Mouse (Mus musculus) CD4-positive helper T cell, adult 2 months (primary cell): Measurements from ENCODE around the gene Lclat1.

Experiments
- DNase-seq: peaks from one replicate; pipeline ENCODE4 v3.0.0-alpha.2; 2012; ENCODE audit warnings: low read depth, missing footprints, low spot score

Lclat1 gene

DNA sequence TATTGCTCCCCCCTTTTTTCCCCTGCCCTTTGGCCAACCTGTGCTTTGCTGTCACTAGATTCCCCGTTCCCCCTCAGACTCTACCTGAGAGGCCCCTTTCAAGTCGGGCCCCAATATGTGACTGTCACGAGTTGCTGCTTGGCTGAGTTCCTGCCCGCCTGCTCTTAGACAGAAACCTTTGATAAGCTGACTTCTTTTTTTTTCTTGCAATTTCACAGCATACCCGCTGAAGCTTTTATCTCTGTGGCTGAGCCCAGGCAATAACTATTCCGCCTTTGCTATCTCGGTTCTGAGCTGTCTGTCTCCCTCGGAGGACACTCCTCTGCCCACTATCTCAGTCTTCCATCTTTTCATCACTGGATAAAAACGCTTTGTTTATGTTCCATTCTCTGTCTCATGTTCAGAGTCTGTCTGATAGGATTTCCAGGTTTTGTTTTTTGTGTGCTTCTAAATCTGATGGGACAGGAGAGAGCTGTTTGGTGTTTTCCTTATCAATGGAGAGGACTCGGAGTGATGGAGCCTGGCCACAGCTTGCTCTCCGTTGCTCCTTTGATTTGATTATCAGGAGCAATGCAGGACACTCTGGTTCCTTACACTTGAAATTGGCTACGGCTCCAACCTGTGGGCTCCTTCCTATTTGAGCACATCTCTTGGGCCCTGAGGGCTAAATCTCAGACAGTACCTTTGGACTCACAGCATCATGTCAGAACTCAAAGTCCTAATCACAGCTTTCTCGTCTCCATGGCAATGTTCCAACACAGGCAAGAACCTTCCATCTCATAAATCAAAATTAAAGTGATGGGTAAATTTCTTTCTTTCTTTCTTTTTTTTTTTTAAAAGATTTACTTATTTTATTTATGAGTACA lies 20.5 kb upstream of the Lclat1 start:
- peak; percentile 82 for DNase-seq

DNA sequence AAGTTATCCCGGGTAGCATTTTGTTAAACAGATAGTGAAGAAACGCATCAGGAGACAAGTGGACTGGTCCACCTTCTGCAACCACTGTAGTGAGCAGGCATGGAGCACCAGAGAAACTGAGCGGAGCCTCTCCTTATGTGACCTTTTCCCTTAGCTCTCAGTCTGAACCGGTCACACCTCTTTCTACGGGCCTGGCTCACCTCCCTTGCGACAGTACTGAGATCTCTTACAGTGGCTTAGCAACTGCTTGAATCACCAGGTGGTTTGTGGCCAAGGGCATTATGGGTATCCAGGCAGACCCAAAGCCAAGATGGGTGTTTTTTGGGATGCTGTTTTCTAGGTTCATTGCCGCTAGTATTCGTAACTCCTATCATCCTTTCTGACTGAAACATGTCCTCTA lies 16.4 kb upstream of the Lclat1 start:
- no peak for DNase-seq

DNA sequence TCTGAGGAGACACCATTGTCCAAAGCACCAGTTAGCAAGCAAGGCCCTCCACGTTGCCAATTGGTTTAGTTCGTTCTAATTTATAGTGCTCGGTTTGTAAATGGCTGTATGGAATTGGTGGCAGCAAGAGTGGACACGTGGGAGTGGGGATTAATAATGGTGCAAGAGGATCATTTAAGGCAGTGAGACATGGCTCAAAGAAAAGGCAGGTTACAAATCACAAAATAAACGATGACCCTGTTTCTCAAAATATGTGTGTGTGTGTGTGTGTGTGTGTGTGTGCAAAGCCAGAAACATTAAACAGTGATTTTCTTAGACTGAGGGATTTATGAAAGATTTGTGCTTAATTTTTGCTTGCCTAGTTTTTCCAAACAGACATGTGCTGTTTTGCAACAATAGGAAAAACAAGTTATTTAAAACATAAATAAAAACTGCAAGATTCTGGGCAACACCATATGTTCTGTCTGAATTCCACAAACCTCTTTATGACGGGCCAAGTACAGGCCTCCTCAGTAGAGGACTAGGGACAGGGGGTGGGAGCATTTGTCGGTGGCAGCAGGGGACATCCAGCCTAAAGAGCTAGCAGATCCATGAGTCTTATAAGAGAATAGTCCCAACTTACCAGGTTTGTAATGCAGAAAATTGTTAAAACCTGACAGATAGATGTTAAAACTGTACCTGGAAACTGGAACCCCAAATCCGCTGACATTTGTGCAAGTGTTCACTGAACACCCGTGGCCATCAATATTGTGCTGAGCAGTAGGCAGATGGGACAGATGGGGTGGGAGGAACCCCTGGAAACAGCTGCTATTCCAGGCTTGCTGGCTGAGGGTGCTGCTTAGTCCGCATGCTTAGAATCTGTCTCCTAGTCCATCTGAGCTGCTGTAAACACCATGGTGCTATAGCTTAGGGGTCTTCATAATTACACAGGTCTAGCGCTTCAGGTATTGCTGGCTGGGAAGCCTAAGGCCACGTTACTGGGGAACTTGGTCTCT lies 15.4 kb upstream of the Lclat1 start:
- no peak for DNase-seq

DNA sequence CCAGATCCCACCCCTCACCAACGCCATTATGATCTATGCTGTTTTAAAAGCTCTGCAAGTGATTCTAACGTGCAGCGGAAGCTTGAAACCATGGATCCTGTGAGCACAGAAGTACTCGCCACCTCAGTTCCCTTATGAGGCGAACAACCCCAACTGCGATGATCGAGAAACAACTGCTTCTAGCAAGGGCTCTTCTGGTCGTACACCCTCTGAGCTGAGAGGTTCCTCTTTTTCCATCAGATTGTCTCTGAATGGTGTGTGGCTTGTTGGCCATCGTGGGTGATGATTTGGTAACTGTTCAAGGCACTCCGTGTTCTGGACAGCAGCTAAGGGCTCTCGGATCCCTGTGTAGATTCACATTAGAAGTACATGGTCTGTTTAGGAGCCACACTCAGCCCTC lies 12.7 kb upstream of the Lclat1 start:
- DNase-seq: no peak

DNA sequence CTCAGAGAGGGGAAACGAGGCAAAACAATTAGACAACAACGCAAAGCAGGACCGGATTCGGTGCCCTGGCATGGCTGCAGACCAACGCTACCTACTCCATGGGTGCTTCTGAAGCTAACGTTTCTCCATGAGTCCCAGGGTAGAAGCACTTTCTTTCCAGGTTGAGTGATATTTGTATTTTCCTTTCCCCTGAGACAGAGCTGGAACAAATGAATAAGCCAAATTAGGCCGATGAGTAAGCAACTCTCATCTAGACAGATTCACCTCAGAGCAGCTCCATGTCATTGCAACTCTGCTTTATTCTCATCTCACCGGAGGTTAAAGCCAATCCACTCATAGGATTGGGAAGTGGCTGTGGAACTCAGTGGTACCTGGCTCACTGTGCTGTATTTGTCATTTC lies 12.2 kb upstream of the Lclat1 start:
- DNase-seq: no peak

DNA sequence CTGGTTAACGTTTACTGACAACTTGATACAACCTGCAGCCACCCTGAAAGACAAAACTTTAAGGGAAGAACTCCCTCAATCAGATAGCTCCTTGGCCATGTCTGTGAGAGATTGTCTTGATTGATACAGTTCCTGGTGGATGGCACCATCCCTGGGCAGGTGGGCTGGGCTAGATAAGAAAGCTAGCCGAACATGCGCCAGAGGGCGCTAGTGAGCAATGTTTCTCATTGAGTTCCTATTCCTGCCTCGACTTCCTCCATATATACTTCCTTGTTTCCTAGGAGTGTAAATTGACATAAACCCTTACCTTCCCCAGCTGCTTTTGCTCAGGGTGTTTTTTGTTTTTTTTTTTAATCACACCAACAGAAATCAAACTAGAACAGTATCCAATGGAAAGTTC lies 11.3 kb upstream of the Lclat1 start:
- peak; percentile 77 for DNase-seq

DNA sequence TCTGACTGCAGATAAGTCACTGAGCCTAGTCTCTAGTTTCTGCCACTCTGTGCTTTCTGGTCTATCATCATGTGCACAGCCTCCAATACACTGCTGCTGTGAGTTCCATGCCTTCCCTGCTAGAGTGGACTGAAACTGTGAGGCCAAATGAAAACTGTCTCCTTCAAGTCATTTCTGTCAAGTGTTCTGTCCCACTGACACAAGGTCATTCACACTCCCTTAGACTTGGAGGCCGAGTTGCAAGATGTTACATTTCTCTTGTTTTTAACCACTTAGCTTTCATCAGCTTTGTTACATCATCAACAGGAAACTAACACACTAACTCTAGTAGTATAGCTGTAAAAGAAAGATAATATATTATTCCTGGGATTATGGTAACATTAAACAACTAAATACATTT lies 9.1 kb upstream of the Lclat1 start:
- no peak for DNase-seq

DNA sequence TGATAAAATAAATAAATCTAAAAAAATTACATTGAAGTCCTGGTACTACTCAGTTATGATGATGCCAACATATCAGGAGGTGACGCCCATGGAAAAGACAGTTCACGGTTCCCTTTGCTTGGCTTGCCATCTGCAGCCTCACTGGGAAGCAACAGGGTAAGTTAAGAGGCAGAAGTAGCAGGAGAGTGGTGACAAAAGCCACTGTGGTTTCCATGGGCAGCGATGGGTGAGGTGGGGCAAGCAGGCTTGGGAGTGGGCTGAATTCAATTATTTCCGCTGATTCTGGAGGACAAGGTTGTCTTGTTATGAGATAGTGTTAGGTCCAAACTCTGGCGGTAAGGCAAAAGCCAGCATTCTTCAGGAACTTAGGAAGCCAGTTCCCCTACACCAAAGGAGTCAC lies 7.4 kb upstream of the Lclat1 start:
- no peak for DNase-seq

DNA sequence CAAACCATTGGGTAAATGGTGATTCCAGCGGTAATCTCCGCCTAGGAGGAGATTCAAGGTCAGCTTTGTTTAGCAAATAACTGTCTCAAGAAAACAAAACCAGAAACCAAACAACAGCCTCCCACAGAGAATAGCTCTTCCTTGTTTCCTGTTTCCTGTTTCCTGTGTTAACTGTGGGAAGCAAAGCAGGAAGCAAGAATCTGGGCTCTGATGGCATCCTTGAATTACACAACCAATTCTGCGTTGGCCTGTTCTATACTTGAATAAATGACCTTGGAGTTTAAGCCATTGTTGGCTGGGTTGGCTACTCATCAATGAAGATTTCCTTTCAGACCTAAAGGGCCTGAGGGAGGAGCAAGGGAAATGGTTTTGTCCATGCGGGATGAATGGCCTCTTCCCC lies 5.2 kb upstream of the Lclat1 start:
- no peak for DNase-seq

DNA sequence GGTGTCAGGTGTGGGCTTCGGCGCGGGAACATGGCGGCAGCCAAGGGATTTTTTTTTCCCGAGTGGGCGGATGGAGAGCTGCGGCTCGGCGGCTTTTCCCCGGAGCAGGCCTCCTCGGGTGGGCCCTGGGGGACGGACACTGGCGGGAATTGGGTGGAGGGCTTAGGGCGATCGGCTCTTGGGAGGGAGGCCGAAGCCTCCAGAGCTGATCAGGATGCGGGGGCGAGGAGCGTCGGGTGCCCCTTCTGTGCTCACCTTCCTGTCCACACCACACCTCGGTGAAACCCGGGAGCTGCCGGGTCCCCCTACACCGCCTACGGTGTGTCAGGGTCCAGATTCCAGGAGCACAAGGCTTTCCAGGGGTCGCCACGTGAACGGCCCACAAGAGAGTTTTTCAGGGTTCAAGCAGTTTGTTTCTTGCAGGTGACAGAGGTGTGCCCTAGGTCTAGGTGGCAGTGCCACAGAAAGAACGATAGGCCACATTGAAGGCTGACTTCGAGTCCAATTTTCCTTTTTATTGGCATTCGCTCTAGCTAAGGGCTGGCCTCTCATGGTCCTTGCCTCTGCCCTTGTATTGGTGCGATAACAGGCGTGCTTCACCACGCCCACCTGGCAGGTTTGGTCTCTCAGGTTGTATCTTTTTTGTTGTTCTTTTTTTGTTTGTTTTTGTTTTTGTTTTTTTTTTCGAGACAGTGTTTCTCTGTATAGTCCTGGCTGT lies 544 bp downstream of the Lclat1 start:
- DNase-seq: no peak

DNA sequence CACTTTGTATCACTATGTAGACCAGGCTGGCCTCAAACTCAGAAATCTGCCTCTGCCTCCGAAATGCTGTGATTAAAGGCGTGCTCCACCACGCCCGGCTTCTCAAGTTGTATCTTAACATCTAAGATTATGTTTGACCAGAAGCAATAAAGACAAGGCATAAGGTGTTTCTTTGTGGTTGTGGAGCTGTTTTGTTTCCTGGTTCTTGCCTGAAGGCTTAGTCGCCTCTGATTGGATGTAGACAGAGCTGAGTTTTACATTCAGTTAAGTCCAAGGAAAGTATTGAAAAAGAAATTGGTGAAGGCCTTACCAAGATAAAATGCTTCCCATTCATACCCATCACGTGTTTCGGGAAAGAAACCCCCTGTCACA lies 1.1 kb downstream of the Lclat1 start:
- no peak for DNase-seq

DNA sequence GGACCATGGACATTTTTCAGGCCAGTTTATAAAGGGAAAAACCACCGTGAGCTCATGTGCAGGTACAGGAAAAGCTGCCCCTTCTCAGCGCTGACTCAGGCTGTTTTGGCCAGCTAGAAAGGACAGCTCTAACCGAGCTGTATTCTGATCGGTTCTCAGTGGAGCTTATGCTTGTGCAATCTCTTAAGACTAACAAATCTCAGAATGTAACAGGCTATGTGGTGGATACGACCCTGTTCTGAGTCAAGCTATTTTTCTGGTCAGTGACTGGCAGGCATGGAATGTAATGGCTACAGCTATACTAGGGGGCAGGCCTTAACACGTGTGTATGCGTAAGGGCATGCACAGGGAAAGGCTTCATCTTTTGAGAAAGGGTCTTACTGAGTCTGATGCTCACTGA lies 4.3 kb downstream of the Lclat1 start:
- DNase-seq: no peak

DNA sequence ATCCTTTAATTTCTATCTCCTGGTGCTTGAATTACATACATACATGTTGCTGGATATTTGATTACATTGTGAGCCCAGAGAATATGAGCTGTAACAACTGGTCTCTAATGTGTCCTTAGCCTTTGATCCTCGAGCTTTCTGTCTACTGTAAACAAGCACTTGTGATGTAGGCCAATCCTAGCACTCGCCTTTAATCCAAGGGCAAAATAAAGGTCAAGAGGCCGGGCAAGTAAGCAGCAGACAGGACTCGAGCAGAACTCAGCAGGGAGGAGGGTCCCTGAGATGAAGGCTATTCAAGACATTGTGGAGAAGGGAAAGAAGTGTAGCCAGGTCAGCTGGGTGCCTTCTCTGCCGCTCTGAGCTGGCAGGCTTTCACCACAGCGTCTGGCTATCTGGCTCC lies 4.8 kb downstream of the Lclat1 start:
- DNase-seq: no peak

DNA sequence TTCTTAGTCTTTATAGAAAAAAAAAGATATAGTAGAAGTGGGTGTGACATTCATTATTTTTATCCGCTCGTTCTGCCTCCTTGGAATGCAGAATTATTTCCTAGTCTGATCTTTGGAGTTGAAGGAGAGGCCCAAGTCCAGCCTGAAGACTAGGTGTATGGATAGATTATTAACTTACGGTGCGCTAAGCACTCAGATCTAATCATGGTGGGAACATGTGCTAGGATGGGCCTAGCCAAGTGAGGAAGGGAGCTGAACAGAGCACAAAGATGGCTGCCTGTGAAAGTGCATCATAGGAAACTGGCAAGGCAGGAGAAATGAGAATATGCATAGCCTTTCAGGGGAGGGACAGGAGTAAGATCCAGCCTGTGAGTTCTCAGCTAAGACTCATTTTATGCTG lies 5.4 kb downstream of the Lclat1 start:
- no peak for DNase-seq

DNA sequence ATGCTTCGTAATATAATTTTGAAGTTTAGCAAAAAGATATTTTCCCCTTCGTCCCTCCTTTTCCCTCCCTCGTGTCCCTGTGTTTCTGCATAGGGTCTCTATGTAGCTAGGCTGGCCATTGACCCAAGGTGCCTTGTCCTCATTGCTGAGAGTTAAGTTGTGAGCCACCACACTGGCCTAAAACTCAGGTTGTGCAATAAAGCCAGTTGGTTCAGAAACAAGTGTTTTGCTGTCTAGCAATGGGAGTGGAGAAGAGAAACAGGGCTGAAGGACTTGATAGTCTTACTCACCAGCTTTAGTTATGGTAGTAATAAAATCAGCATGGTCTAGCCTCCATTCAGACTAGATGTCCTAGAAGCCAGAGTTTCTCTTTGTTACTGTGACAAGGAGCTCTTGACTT lies 10.3 kb downstream of the Lclat1 start:
- DNase-seq: no peak

DNA sequence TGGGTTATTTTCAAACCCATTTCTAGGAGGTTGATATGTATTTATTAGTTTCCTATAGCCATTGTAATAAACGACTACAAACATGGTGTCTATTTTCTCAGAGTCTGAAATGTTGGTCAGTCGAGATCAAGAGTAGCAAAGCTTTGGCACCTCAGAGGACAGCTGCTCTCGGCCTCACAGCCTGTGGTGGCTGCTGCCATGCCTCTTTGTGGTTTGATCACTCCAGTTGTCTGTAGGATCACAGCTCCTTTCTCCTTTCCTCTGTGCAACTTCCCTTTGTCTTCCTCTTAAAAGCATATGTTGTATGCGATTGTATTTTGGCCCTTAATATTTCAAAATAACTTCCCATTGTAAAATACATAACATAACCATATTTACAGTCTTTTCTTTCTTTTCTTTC lies 10.9 kb downstream of the Lclat1 start:
- no peak for DNase-seq

DNA sequence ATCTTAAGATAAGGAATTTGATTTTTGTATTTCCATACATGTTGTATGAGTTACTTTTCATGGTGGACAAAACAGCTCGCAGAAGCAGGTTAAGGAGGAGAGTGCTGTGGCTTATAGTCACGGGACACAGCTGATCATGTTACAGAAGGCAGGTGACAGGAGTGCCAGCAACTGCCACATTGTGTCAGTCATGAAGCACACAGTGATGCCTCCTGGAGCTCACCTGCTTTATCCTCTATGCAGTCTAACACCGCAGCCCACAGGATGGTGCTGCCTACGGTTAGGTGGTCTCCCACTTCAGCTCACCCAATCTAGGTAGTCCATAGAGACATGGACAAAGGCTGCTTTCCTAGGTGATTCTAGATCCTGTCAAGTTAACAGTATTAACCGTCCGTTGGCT lies 11.4 kb downstream of the Lclat1 start:
- no peak for DNase-seq

DNA sequence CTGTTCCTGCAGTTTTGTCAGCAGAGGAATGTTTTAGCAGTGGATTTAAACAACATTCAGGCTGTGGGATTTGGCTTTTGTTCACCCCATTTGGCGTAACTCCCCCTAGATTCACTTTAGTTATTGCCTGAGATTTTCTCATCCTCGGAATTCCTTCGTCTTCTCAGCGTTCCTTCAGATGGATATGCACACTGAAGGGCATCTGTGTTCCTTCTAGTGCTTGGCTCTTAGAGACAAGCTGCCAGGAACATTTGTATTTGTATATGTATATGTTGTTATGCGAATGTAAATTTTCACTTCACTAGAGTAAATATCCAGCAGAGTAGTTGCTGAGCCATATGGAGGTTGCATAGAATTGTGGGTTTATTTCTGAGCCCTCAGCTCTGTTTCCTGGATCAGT lies 12.8 kb downstream of the Lclat1 start:
- no peak for DNase-seq

DNA sequence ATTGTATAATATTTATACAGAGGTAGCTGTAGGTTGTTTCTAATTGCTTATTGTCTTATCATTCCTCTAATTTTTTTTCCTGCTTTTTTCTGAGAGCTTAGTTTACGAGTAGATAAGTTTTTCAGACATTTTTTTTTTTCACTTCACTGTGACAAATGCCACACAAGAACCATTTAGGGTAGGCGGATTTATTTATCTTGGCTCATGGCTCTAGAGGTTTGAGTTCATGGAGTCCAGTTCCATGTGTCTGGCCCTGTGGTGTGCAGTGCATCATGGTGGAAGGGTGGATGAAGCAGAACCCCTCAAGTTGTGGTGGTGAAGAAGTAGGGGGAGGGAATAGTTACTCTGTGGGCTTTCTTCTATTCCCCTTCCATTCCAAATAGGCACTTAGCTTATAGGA lies 13.9 kb downstream of the Lclat1 start:
- DNase-seq: no peak

DNA sequence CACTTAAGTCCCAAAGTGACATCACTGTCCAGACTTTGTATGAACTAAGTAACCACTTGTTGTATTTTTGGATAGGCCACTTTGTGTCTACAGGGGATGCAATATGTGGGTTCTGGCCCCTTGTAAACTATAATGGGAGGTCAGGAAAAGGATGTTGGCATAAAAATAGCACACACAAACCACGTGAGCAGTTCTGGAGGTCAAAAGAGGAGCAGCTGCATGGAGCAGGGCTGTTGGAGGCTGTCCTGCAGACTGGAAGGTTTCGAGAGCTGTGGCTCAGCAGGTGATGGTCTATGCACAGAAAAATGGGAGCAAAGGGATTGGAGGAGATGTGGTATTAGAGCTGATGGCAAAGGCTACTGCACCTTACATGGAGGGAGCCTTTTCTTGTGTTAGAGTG lies 18.6 kb downstream of the Lclat1 start:
- DNase-seq: no peak

DNA sequence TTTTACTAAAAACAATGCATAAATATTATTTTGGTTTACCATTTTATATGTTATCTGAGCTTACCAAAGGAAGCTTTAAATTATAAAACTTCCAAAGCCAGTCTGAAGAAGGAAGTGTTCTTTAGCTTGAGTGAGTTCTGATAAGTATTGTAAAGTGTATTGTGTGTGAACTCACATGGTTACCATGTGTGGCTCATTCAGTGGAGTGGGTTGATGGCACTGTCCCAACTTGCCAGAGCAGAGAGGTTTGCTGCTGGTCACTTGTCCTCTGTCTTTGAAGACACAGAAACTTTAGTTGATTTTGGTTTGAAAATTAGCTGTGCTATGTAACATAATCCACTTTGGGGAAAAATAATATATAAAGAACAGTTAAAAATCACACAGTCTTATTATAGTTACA lies 19.1 kb downstream of the Lclat1 start:
- DNase-seq: no peak
